Mouse (Mus musculus) frontal cortex, postnatal 36 days (tissue): Measurements from ENCODE around the gene Ablim2.

Experiments
- DNase-seq, 2 experiments: peaks; one replicate each; pipeline ENCODE4 v3.0.0; 2022; ENCODE audit warnings: low spot score in 2 of 2

Ablim2 gene

GRCm38 (mm10) chr5:35757639-35758001, at the start of gene Ablim2:
Ablim2 (plus strand) TSS chr5:35757880.
- DNase-seq, result peak; percentile 95 to 97

DNA sequence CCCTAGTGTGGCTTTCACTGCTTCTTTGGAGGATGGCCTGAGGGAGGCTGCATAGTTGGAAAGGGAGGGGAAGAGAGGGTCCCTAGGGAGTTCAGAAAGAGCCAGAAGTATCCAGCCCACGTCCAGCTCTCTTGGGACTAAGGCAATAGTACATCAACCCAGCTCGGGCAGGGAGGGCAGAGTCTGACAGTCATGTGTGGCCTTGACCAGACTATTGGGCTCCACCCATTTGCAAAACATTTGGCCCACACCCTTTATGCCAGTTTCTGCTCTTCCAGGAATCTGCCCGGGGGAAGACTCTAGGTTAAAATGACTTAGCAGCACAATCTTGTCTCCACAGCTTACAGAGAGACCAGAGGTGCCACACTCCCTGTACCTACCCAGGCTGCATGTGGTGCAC, 47.2 kb upstream of the Ablim2 start:
- no peak for DNase-seq

GRCm38 (mm10) chr5:35710931-35711330, 46.7 kb upstream of the Ablim2 start:
- no peak for DNase-seq

GRCm38 (mm10) chr5:35712517-35712916, 45.2 kb upstream of the Ablim2 start:
- DNase-seq, result no peak

GRCm38 (mm10) chr5:35713649-35714354, 43.9 kb upstream of the Ablim2 start:
- DNase-seq, result peak; percentile 60 to 72

DNA sequence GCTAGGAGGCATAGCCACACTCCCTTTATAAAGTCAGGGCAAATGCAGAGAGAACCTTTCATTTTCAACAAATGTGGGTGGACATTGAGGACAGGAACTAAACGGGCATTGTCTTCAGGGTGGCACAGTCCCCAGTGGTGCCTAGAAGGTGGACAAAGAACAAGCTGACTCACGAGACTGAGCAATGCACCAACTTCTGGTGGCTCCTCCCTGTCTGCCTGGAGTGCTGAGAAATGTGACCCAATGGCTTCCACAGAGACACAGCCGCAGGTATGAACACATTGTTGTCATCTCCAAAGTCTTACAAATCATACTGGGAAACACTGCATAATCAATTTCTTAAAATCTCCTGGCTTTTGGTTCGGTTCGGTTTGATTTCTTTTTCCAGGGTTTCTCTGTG, 40.2 kb upstream of the Ablim2 start:
- DNase-seq, result no peak

DNA sequence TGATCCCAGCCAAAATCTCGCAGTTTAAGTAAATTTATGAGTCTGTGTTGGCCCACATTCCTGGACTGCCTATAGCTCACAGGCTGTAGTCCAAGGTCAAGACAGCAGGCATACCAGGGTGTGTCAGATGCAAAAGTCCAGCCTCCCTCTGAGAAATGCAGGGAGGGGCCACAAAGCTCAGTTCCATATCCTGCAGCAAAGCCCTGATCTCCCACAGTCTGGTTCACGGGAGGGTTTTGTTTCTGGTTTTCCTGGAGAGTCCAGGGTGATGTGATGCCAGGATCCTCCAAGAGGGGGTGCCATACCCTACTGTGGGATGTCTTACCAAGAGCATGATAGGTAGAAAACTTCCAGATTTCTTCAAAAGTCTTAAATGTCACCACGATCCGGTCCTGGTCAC, 39.7 kb upstream of the Ablim2 start:
- peak; percentile 46 to 66 for DNase-seq

DNA sequence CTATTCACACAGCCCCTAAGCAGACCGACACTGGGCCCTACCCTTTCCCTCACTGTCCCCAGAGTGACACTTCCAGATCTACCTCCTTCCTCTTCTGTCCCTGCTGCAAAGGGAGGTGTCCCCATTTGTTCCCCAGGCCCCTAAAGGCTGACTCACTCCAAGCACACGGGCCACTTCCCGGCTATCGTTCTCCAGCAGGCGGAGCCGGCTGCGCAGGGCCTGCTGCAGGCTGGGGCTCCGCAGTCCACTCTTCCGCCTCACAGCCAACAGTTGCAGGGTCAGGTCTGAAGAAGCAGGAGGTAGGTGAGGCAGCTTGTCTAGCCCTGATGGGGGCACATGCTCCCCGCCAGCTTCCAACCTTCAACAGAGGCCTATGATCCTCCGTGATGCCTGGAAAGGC, 38.9 kb upstream of the Ablim2 start:
- DNase-seq, result no peak

- DNase-seq, result no peak
These were observed 38.3 kb upstream of the Ablim2 start for GRCm38 (mm10) chr5:35719343-35719742.

- DNase-seq, result no peak
These were observed 37.8 kb upstream of the Ablim2 start for GRCm38 (mm10) chr5:35719880-35720279.

DNA sequence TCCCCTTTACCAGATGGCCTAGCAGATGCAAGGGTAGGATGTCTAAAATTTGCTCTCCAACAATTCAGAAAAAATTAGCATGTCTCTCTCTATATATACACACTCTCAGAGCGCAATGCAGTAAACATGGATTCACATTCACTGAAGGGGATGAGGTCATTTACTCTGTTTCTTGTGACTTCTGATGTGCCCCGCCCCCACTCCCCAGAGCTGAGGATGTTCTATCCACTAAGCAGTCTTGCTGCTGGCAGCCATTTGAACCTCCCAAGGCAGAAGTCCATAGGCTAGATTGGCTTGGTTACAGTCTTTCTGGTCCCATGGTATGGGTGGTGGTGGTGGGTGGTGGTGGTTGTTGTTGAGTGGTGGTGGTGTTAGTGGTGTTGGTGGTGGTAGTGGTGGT, 35.7 kb upstream of the Ablim2 start:
- DNase-seq, result no peak

DNA sequence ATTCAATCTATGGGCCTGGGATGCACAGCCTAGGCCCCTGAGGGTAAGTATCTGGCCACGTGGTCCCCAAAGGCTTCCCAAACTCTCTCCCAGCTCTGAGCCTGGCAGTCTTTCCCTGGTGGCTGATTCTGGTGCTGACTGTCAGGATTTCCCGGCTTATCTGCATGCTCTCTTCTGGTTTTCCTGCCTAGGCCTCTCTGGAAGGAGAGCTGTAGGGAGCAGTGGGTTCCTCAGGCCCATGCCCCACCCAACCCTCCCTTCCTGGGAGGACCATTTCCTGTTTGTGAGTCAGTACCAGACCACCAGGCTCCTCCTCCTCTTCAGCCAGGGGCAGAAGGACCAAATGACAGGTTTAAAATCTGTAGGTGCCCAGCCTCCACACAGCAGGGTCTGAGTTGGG, 35.0 kb upstream of the Ablim2 start:
- DNase-seq, result no peak

DNA sequence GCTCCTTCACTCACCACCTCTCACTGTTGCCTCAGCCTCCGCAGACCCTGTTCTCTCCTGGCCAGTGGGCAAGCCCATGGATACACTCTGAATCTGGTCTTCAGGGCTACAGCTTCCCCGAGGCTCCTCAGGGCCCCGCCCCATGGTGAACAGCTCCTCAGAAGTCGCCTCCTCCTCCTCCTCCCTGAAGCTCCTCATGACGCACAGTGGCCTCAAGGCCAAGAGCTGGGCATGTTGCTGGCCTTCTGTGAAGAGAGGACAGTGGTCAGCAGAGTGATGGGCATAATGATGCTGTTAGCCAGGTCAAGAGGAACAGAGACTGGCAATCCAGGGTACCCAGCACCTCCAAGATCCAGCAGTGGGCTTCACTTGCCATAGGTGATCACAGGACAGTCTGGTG, 33.8 kb upstream of the Ablim2 start:
- DNase-seq, result no peak

GRCm38 (mm10) chr5:35725840-35726239, 31.8 kb upstream of the Ablim2 start:
- DNase-seq, result no peak

- DNase-seq, result no peak
These were observed 30.2 kb upstream of the Ablim2 start for GRCm38 (mm10) chr5:35727447-35727846.

GRCm38 (mm10) chr5:35728344-35728956, 29.2 kb upstream of the Ablim2 start:
- DNase-seq, result no peak

DNA sequence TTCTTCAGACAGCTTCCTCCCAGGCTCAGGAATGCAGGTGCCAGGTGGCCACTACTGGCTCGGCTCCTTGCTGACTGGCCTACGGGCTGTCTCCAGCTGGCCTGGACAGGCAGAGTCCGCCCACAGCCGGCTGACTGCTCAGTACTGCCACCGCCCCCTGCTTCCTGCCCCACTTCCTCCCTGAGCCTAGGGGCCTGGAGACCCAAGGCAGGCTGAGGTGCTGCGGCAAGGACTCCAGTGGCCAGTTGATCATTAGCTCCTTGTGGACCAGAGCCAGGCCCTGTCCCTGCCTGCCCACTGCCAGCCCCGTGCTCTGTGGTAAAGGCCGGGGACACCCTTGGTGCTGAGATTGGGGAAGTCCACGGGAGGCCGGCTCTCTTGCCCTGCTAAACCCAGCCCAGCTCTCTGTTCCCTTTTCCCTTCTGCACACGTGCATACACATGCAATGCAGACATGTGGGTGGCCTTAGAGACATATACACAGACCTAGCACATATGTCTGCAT, 28.7 kb upstream of the Ablim2 start:
- DNase-seq, result peak; percentile 46 to 47

DNA sequence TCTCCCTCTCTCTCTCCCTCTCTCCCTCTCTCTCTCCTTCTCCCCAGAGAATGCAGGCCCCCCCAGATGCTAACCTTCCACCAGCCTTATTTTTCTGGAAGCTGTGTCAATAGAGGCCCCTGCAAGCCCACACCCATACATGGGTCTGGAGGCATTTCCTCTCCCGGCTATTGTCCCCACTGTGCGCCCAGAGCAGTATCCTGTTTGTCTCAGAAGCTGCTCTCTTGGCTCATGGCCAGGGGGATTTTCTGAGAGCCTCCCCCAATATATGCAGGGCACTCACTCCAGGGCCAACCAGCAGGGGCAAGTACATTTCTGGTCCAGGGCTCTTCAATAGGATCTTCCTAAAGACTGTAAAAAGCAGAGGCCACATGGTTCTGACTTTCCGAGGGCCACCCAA, 27.8 kb upstream of the Ablim2 start:
- no peak for DNase-seq

GRCm38 (mm10) chr5:35730552-35730951, 27.1 kb upstream of the Ablim2 start:
- no peak for DNase-seq

- DNase-seq, result no peak
These were observed 26.7 kb upstream of the Ablim2 start for GRCm38 (mm10) chr5:35731006-35731405.

DNA sequence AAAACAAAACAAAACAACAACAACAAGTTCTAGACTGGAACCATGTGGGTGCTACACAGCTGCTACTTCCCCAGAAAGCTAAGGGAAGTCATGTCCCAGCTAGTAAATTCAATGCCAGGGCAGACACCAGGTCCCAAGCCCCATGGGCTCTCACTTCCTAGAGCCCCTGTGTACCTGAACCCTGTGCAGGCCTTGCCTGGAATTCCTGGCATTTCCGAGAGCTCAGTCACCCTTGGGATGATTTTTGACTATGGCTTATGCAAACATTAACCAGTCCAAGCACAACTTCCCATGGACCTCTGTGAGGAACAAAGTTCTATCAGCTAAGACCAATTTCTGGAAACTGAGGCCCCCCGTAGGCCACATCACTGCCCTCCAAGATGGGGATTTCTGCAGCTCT, 24.2 kb upstream of the Ablim2 start:
- DNase-seq, result no peak

GRCm38 (mm10) chr5:35737231-35737901, 20.3 kb upstream of the Ablim2 start:
- no peak for DNase-seq

DNA sequence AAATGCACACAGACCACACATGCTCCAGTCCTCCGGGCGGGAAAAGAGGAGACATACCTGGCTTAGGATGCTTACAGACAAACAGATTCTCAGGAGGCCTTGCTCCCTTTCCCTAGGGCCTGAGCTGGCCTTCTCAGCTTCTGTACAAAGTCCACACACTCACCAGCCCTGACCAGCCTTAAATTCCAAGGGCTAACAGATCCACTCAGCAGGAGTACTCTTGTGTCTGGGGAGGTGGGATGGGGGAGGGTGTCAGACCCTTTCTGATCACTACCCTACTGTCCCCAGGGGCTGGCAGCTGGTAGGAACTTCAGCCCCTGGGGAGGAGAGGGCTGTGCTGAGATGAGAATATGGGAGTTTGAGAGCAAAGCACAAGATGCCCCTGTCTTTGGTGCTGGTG, 18.7 kb upstream of the Ablim2 start:
- no peak for DNase-seq
